Mouse (Mus musculus): Measurements from ENCODE around the gene Nbas. TPM values are rescaled to one million over a fixed set of nuclear protein-coding genes. Genes with fewer than 3 reads are reported as not detected.

The Nbas gene
- total and polyA plus RNA-seq, 2 experiments from 2014 or later: 12.4 to 41.4 TPM

DNA sequence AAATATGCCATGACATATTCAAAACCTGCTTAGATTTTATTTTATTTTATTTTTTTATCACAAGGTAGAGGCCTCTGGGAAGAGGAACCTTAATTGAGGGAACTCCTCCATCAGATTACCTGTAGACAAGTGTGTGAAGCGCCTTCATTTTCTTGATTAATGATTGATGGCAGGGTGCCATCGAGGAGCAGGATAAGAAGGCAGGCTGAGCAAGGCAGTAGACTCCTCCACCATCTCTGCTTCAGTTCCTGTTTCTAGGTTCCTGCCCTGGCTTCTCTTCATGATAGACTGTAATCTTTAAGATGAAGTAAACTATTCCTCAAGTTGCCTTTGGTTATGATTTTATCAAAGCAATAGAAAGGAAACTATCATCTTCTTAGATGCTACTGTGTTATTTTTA lies 295.4 kb downstream of the Nbas start:
- H3K9me3 ChIP-seq (ENCODE audit: low read length): no peaks in the 10 kb centered on the region
- TF ChIP-seq CTCF (IDR thresholded peaks at IDR 0.05): no peak
- H3K4me1 ChIP-seq (ENCODE audit: insufficient read depth, low read length): no peaks in the 10 kb centered on the region
- H3K4me3 ChIP-seq (ENCODE audit: low read depth, low read length): no peak overlapping the region
- no peak overlapping the region for H3K4me2 ChIP-seq (ENCODE audit: low read depth, low read length, poor library complexity, severe bottlenecking)
- no peak overlapping the region for H3K9ac ChIP-seq (replicated peaks; ENCODE audit: low read length, poor library complexity, severe bottlenecking)
- WGBS: 91% methylated on average over 2 of the region's 2 CpGs
- H3K27me3 ChIP-seq (ENCODE audit: insufficient read depth, low read length): no peaks in the 10 kb centered on the region
- H3K27ac ChIP-seq (ENCODE audit: low read depth, low read length): no peak overlapping the region
- no peak for ATAC-seq (ENCODE audit: low FRiP score)
- peaks cover 8% of the 10 kb centered on the region; the same call in 1 of the 2 replicates for H3K36me3 ChIP-seq (ENCODE audit: insufficient read depth, low read length)
- no peak for DNase-seq (ENCODE audit: low spot score)

DNA sequence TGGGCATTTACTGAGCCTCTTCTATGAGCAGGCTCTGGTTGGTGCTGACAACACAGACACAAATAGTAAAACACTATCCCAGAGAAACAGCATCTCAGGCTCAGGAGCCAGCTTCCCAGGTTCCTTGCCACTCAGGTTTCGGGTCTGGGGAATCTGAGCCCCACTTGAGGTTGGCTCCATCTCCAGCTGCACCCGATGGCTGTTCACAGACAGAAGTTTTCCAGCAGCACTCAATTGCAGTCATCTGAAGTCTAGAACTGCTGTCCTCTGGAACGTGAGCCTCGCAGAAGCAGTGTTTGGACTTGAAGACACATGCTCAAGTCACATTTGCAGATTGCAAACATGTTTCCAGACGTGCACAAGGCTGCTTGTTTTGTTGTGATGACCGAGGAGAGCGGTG lies 297.5 kb downstream of the Nbas start:
- H3K36me3 ChIP-seq (ENCODE audit: insufficient read depth, low read length): peaks cover 8% of the 10 kb centered on the region; the same call in 1 of the 2 replicates
- no peak for ATAC-seq (ENCODE audit: low FRiP score)
- WGBS: 95% methylated on average over 7 of the region's 7 CpGs
- H3K9ac ChIP-seq (replicated peaks; ENCODE audit: low read length, poor library complexity, severe bottlenecking): no peak overlapping the region
- H3K4me2 ChIP-seq (ENCODE audit: low read depth, low read length, poor library complexity, severe bottlenecking): no peak overlapping the region
- no peak for TF ChIP-seq CTCF (IDR thresholded peaks at IDR 0.05)
- H3K27me3 ChIP-seq (ENCODE audit: insufficient read depth, low read length): no peaks in the 10 kb centered on the region
- DNase-seq (ENCODE audit: low spot score): no peak
- H3K4me1 ChIP-seq (ENCODE audit: insufficient read depth, low read length): no peaks in the 10 kb centered on the region
- H3K27ac ChIP-seq (ENCODE audit: low read depth, low read length): no peak overlapping the region
- H3K4me3 ChIP-seq (ENCODE audit: low read depth, low read length): no peak overlapping the region
- no peaks in the 10 kb centered on the region for H3K9me3 ChIP-seq (ENCODE audit: low read length)

DNA sequence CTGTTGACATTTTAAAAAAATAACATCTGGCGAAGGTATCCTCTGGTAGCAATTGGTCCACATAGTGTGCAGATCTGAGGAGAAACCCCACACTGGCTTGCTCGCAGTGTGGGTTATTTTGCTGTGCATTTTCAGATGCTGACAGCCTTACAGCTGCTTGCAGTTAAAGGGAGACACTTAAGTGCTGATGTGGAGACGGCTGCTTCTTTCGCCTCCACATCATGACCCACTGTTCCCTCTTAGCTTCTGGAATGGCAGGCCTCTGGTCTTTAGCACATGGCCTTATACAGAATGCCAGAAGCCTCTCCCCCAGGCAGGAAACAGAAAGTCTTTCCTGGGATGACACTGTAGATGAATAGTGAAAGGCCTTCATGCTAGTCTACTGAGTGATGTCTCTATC lies 306.2 kb downstream of the Nbas start:
- no peak for DNase-seq (ENCODE audit: low spot score)
- H3K9ac ChIP-seq (replicated peaks; ENCODE audit: low read length, poor library complexity, severe bottlenecking): no peak overlapping the region
- no peaks in the 10 kb centered on the region for H3K36me3 ChIP-seq (ENCODE audit: insufficient read depth, low read length)
- no peak for ATAC-seq (ENCODE audit: low FRiP score)
- H3K27me3 ChIP-seq (ENCODE audit: insufficient read depth, low read length): no peaks in the 10 kb centered on the region
- no peaks in the 10 kb centered on the region for H3K9me3 ChIP-seq (ENCODE audit: low read length)
- no peak overlapping the region for H3K4me2 ChIP-seq (ENCODE audit: low read depth, low read length, poor library complexity, severe bottlenecking)
- no peak for TF ChIP-seq CTCF (IDR thresholded peaks at IDR 0.05)
- no peak overlapping the region for H3K27ac ChIP-seq (ENCODE audit: low read depth, low read length)
- H3K4me3 ChIP-seq (ENCODE audit: low read depth, low read length): no peak overlapping the region
- 79% methylated on average over 4 of the region's 4 CpGs for WGBS
- no peaks in the 10 kb centered on the region for H3K4me1 ChIP-seq (ENCODE audit: insufficient read depth, low read length)

DNA sequence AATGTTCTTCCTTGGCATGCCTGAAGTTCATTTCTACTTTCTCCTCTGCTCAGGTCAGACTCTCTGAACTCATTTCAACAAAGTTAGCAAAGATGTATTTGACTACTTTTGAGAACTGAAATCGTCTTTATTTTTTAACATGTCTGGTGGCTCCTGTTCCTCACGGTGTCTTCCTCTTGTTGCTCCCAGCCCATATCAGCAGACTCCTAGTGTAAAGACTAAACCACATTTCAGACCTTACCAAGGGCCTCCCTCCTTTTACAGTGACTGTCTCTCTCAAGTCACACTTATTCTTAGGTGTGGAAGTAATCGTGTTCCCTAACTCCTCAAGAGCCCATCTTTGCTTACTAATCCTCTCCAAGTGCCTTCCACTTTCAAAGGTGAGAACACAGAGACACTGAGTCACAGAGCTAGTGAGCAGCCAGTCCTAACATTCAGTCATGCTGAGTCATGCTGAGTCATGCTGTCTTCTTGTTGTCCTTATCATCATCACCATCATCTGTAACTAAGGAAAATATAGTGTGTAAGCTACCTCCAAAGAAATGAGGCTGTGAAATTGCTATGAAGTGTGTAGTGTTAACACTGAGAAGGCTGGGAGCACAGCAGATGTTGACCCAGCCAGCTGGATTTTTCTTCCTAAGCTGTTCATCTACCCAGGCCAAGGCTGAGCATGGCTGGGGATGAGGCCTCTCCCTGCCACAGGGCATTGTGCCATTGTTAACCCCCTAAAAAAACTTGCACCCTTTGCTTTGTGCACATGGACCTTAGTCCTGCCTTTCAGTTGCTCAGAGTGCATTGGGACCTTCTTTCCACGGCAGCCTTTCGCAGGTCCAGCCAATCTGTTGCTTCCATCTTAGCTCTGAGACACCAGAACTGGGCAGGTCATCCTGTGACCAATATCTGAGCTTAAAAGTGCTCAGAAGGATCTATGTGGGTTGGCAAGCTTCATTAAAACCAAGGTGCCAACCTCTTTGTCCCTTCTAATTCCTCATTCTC lies 307.0 kb downstream of the Nbas start:
- DNase-seq (ENCODE audit: low spot score): no peak
- TF ChIP-seq CTCF (IDR thresholded peaks at IDR 0.05): no peak
- no peak overlapping the region for H3K4me2 ChIP-seq (ENCODE audit: low read depth, low read length, poor library complexity, severe bottlenecking)
- no peaks in the 10 kb centered on the region for H3K27me3 ChIP-seq (ENCODE audit: insufficient read depth, low read length)
- H3K4me3 ChIP-seq (ENCODE audit: low read depth, low read length): no peak overlapping the region
- ATAC-seq (ENCODE audit: low FRiP score): no peak
- H3K4me1 ChIP-seq (ENCODE audit: insufficient read depth, low read length): no peaks in the 10 kb centered on the region
- 94% methylated on average over 5 of the region's 5 CpGs for WGBS
- no peaks in the 10 kb centered on the region for H3K36me3 ChIP-seq (ENCODE audit: insufficient read depth, low read length)
- H3K9ac ChIP-seq (replicated peaks; ENCODE audit: low read length, poor library complexity, severe bottlenecking): no peak overlapping the region
- no peaks in the 10 kb centered on the region for H3K9me3 ChIP-seq (ENCODE audit: low read length)
- H3K27ac ChIP-seq (ENCODE audit: low read depth, low read length): no peak overlapping the region

DNA sequence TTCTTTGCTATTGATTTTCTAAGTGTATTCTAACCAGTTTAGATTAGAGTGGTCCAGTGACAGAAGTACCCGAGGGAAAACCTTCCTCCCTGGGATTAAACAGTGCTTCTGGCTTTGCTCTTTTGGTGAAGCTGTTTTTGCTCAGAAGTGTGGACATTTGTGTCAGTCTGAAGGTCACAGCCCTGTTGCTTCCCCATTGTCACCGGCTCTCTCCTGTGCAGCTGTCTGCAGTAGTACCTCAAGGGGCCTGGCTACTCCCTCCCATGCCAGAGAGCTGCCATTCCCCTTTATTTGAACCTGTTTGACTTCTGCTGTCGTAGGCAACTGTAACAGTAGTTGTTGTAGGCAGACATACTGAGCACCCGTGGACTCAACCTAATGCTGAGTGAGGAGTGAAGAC lies 307.8 kb downstream of the Nbas start:
- WGBS: 76% methylated on average over 4 of the region's 4 CpGs
- Histone ChIP-seq H3K9me3 (ENCODE audit: low read length) (no peaks in the 10 kb centered on the region), H3K4me3 (ENCODE audit: low read depth, low read length) (no peak overlapping the region), H3K4me1 (ENCODE audit: insufficient read depth, low read length) (no peaks in the 10 kb centered on the region), H3K36me3 (ENCODE audit: insufficient read depth, low read length) (no peaks in the 10 kb centered on the region), H3K27ac (ENCODE audit: low read depth, low read length) (no peak overlapping the region), H3K27me3 (ENCODE audit: insufficient read depth, low read length) (no peaks in the 10 kb centered on the region), H3K4me2 (ENCODE audit: low read depth, low read length, poor library complexity, severe bottlenecking) (no peak overlapping the region), H3K9ac (replicated peaks; ENCODE audit: low read length, poor library complexity, severe bottlenecking) (no peak overlapping the region)
- ATAC-seq (ENCODE audit: low FRiP score) (no peak), DNase-seq (ENCODE audit: low spot score) (no peak)
- no peak for TF ChIP-seq CTCF (IDR thresholded peaks at IDR 0.05)

DNA sequence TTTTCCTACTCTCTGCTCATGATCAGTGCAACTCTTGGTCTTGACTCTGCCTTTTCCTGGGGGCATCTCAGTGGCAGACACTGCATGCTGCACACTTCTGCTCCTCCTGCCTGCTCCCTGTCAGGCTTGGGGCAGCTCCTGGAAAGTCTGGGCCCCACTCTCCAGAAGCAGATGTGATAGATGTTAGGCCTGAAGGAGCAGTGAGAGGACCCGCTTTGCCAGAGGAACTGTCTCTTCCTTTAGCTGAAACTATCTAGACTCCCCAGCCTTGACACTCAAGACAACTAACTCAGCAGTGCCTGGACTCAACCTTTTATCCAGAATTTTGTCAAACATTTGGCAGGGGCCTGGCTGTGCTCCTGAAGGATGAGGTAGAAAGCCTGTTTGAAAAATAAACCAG lies 311.9 kb downstream of the Nbas start:
- no peak for TF ChIP-seq CTCF (IDR thresholded peaks at IDR 0.05)
- DNase-seq (ENCODE audit: low spot score) (no peak), ATAC-seq (ENCODE audit: low FRiP score) (no peak)
- H3K27me3 ChIP-seq (ENCODE audit: insufficient read depth, low read length): no peaks in the 10 kb centered on the region
- H3K9me3 ChIP-seq (ENCODE audit: low read length): no peaks in the 10 kb centered on the region
- H3K4me1 ChIP-seq (ENCODE audit: insufficient read depth, low read length): no peaks in the 10 kb centered on the region
- H3K36me3 ChIP-seq (ENCODE audit: insufficient read depth, low read length): 0 out of 2 replicates have a peak, but pooled peaks cover 5% of the 10 kb centered on the region
- H3K27ac ChIP-seq (ENCODE audit: low read depth, low read length): no peak overlapping the region
- 88% methylated on average over 1 of the region's 1 CpGs for WGBS
- no peak overlapping the region for H3K9ac ChIP-seq (replicated peaks; ENCODE audit: low read length, poor library complexity, severe bottlenecking)
- no peak overlapping the region for H3K4me2 ChIP-seq (ENCODE audit: low read depth, low read length, poor library complexity, severe bottlenecking)
- H3K4me3 ChIP-seq (ENCODE audit: low read depth, low read length): no peak overlapping the region
